In the genomic region with DNA sequence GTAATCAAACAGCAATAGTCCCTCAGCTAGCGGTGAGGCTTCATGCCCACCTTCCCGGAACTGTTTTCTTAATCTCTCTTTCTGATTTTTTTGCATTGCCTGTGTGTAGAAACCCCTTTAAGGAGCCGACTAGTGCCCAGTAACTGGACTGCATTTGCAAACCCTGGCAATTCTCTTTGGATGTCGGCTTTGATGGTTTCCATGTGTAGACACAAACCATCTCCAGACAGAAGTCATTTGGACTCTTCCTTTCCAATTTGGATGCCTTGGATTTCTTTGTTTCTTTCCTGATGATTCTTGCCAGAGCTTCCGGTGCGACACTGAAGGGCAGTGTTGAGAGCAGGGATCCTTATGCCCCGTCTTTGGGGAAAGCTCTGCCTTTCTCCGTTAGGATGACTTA, we compare ENCODE assay signal across 17 mouse cellular contexts.
"Had no signal": no experiment of that assay in that cellular context is flagged by ENCODE, and none has a peak within 500 bp of the region (broad histone marks: within the 10 kb centered on the region; RNA-seq: fewer than 3 reads in every experiment).

No protein-coding gene starts in this region.

- H3K4me2 ChIP-seq: limb, embryonic 13.5 days; liver, embryonic 11.5 days; lung, embryonic 15.5 days; midbrain, embryonic 15.5 days; neural tube, embryonic 13.5 days; stomach, embryonic 15.5 days had no signal

- DNase-seq: kidney, adult 11 months; kidney, adult 9 months; kidney, postnatal 4 days; left cerebral cortex, postnatal 4 days; lung, postnatal 4 days; retina, postnatal 1 day; right cerebral cortex, postnatal 14 days; thymus, postnatal 14 days had no signal

- ATAC-seq: midbrain, embryonic 15.5 days had no signal

- H3K4me1 ChIP-seq: lung, embryonic 15.5 days; midbrain, embryonic 10.5 days; midbrain, embryonic 15.5 days; neural tube, embryonic 13.5 days; stomach, embryonic 15.5 days had no signal

- H3K4me3 ChIP-seq: layer of hippocampus, adult 2 months; limb, embryonic 13.5 days; lung, embryonic 15.5 days; midbrain, embryonic 10.5 days; midbrain, embryonic 15.5 days; neural tube, embryonic 13.5 days; stomach, embryonic 15.5 days had no signal

- H3K27me3 ChIP-seq: limb, embryonic 13.5 days; lung, embryonic 15.5 days; midbrain, embryonic 15.5 days; neural tube, embryonic 13.5 days; stomach, embryonic 15.5 days had no signal

- H3K9ac ChIP-seq: limb, embryonic 13.5 days; lung, embryonic 15.5 days; midbrain, embryonic 15.5 days; neural tube, embryonic 13.5 days; stomach, embryonic 15.5 days had no signal

- H3K27ac ChIP-seq: kidney, postnatal 0 days; layer of hippocampus, adult 2 months; limb, embryonic 13.5 days; lung, embryonic 15.5 days; midbrain, embryonic 10.5 days; midbrain, embryonic 15.5 days; neural tube, embryonic 13.5 days; stomach, embryonic 15.5 days had no signal

- H3K36me3 ChIP-seq: limb, embryonic 13.5 days; lung, embryonic 15.5 days; midbrain, embryonic 10.5 days; midbrain, embryonic 15.5 days; neural tube, embryonic 13.5 days; stomach, embryonic 15.5 days had no signal

- H3K9me3 ChIP-seq: limb, embryonic 13.5 days; lung, embryonic 15.5 days; midbrain, embryonic 10.5 days; midbrain, embryonic 15.5 days; neural tube, embryonic 13.5 days; stomach, embryonic 15.5 days had no signal
